Mouse (Mus musculus) megakaryocyte progenitor cell, adult 5-6 weeks (primary cell): Measurements from ENCODE around the gene Gm10337. TPM values are rescaled to one million over a fixed set of nuclear protein-coding genes. Genes with fewer than 3 reads are reported as not detected.
A peak's percentile ranks its signal among the peaks of the same experiment; 100 is the strongest.

Source experiments
- ATAC-seq: replicated peaks from 2 replicates; pipeline ENCODE4 v1.8.0; 2016; ENCODE audit warnings: mild to moderate bottlenecking, moderate TSS enrichment, inconsistent platforms; ENCODE audit not compliant: poor library complexity
- total RNA-seq, 2 experiments: library from RNA; stranded (forward) in 1 of 2; stranded (reverse) in 1 of 2; fragments of 157-497, 149-512 nt in 1 of 2; fragments of 200-1000 nt in 1 of 2; gene quantifications; 2 replicates each; pipeline versions ENCODE4 v1.2.3 to v1.2.4; 2015 to 2017

The Gm10337 gene
- total RNA-seq (2015) (not detected in 2 replicates), total RNA-seq (2017) (not detected in 2 replicates)

DNA sequence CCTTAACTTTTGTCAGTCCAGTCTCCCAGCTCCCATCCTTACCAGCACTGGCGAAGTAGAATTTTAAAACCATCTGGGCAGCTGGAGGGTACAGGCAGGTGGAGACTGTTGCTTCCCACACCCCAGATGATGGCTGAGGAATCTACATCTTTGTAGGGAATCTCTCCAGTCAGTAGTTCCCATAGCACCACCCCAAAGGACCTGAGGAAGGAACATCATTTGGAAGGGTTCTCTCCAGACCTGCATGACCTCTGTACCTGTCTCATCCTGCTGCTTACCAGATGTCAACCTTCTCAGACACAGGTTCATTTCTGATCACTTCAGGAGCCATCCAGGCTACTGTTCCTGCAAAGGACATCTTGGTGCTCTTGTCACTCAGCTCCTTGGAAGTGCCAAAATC is at the start of gene Gm10337:
TSS of gene Gm10337 (plus strand) at position 276 of the 400 bp plus-strand sequence.
- ATAC-seq = no peak

GRCm38 (mm10) chr15:102455993-102456392 is 47.5 kb upstream of the Gm10337 start:
- peak; percentile 29 for ATAC-seq

- peak; percentile 62 for ATAC-seq
Observed at GRCm38 (mm10) chr15:102458050-102458736, 45.3 kb upstream of the Gm10337 start.

GRCm38 (mm10) chr15:102458904-102459317 is 44.6 kb upstream of the Gm10337 start, which contains the start of gene Prr13:
Gene Prr13 (plus strand): TSS chr15:102459028.
- ATAC-seq = peak; percentile 84

DNA sequence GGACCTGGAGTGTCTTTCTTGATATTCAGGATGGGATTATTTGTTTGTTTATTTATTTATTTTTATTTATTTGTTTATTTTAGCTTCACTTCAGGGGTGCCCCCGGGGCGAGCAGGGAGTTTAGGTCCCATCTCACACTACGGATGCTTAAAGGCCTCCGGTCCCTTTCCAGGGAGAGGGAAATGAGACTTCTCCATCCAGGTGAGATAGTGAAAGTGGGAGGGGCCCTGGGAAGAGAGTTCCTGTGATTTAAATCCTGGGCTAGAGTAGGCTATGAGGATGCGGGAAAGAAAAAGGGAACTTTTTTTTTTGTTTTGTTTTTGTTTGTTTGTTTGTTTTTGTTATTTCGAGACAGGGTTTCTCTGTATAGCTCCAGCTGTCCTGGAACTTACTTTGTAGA is 44.1 kb upstream of the Gm10337 start:
- ATAC-seq = no peak

DNA sequence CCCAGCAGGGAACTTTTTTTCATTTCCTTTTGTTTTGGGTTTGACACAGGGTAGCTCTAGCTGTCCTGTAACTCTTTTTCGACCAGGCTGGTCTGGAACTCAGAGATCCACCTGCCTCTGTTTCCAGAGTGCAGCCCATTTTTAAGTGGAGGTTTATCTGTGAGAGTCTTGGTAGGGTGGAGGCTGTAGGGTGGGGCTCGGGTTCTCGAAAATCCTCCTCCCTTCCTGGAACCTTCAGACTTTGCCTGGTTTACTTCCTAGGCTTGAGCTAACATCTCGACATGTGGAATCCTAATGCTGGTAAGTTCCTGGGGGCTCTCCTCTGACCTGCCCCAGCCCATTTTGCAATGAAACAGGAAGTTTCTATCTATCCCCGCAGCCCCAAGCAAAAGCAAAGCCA is 43.7 kb upstream of the Gm10337 start:
- ATAC-seq = 0 out of 2 replicates have a peak, but pooled peaks have one; percentile 5

- no peak for ATAC-seq
Observed at GRCm38 (mm10) chr15:102460409-102460808, 43.1 kb upstream of the Gm10337 start.

GRCm38 (mm10) chr15:102460971-102461370 is 42.6 kb upstream of the Gm10337 start:
- ATAC-seq = peak; percentile 35; the same call in 1 of the 2 replicates

- ATAC-seq = no peak
Observed at GRCm38 (mm10) chr15:102461430-102462075, 42.0 kb upstream of the Gm10337 start.

GRCm38 (mm10) chr15:102463666-102464065 is 39.9 kb upstream of the Gm10337 start:
- 0 out of 2 replicates have a peak, but pooled peaks have one; percentile 27 for ATAC-seq

- ATAC-seq = no peak
Observed at GRCm38 (mm10) chr15:102468675-102469370, 34.7 kb upstream of the Gm10337 start.

DNA sequence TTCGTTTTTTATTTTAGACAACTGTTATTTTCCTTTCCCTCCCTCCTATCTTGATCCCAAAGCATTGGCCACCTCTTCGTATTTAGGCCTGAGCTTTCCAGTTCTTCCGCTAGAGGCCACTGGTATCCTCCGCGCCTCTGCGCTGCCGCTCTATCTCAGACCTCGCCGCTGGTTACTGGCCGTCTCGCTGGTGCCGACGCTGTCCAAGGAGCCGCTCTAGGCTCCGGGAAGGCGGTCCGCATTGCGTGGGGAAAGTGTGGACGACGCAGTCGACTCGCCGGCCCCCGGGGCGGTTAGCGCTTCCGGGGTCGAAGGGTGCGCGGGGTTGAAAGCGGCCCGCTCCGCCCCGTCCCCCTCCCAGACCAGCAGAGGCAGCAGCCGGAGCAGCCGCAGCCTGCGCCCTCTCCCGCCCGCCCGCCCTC is 33.3 kb upstream of the Gm10337 start, which contains the start of gene Pcbp2:
TSS of gene Pcbp2 (plus strand) at position 357 of the 422 bp plus-strand sequence.
- peak; percentile 95 for ATAC-seq

GRCm38 (mm10) chr15:102470605-102471294 is 32.8 kb upstream of the Gm10337 start:
- ATAC-seq = peak; percentile 45

GRCm38 (mm10) chr15:102471295-102471645 is 32.3 kb upstream of the Gm10337 start:
- no peak for ATAC-seq

DNA sequence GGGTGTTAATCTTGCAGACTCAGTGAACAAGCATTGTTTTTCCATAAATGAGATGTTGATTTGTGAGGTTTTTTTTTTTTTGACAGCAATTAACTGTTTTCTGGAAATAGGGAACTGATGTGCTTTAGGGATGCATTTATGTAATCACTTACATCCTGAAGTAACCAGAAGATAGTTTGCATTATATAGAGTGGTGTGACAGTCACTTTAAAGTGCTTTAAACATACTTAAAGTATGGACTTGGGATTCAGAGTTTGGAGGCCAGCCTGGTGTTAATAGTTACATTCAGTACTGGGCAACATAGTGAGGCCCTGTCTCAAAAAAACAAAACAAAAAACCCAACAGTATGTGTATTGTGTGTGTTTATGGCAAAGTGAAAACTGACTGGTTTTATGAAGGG is 31.8 kb upstream of the Gm10337 start:
- ATAC-seq = no peak

- no peak for ATAC-seq
Observed at GRCm38 (mm10) chr15:102473246-102473645, 30.3 kb upstream of the Gm10337 start.

GRCm38 (mm10) chr15:102474520-102474919 is 29.0 kb upstream of the Gm10337 start:
- no peak for ATAC-seq

GRCm38 (mm10) chr15:102483136-102483535 is 20.4 kb upstream of the Gm10337 start:
- ATAC-seq = no peak

- ATAC-seq = no peak
Observed at GRCm38 (mm10) chr15:102485853-102486252, 17.7 kb upstream of the Gm10337 start.

- ATAC-seq = no peak
Observed at GRCm38 (mm10) chr15:102487664-102488063, 15.9 kb upstream of the Gm10337 start.

DNA sequence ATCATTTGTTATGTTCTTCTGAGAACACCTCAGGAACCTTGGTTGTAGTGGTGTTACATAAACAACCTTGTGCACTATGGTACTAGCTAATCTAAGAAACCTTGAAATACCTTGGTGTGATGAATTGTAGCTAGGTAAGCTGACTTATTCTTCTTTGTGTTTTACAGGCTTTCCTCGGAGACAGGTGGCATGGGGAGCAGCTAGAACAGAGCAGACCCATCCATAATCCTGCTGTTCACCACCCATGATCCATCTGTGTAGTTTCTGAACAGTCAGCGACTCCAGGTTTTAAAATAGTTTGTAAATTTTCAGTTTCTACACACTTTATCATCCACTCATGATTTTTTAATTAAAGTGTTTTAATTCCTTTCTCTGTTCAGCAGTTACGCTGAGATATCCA is 5.2 kb upstream of the Gm10337 start:
- no peak for ATAC-seq
